Mouse (Mus musculus) limb, embryonic 14.5 days (tissue): ENCODE measurements around the gene Zfp112. TPM values are rescaled to one million over a fixed set of nuclear protein-coding genes. Genes with fewer than 3 reads are reported as not detected.
"Not testable (repeated sequence)": the region's sequence is repeated elsewhere in the genome, so short reads cannot be mapped to it uniquely, and the experiment has no call there.

Experiments used
- ATAC-seq: fragments of 200-750 bp; cut with Nextera tagmentation; 2 replicates; pipeline ENCODE4 v1.8.0; 2017; ENCODE audit warnings: low read depth, moderate number of reproducible peaks, moderate TSS enrichment; ENCODE audit not compliant: low FRiP score
- DNase-seq: peaks from one replicate; pipeline ENCODE4 v3.0.0-alpha.2; 2015; ENCODE audit warnings: low spot score
- H3K27ac ChIP-seq: fragments of 300-500 bp; sonication (generic); replicated peaks from 2 replicates; pipeline ENCODE4 v1.5.1; 2014; ENCODE audit warnings: low read depth, mild to moderate bottlenecking, low read length, moderate library complexity, mixed read lengths
- H3K27me3 ChIP-seq: fragments of 300-500 bp; sonication (generic); 2 replicates; pipeline ENCODE4 v1.6.1; 2014; ENCODE audit warnings: low read length, mixed read lengths; ENCODE audit not compliant: control insufficient read depth, insufficient read depth
- H3K36me3 ChIP-seq: fragments of 300-500 bp; sonication (generic); 2 replicates; pipeline ENCODE4 v1.6.1; 2014; ENCODE audit warnings: mild to moderate bottlenecking, low read length, moderate library complexity, mixed read lengths; ENCODE audit not compliant: control insufficient read depth, insufficient read depth
- H3K4me1 ChIP-seq: fragments of 300-500 bp; sonication (generic); 2 replicates; pipeline ENCODE4 v1.6.1; 2014; ENCODE audit warnings: antibody characterized with exemption, low read length, mixed read lengths; ENCODE audit not compliant: control insufficient read depth, insufficient read depth
- H3K4me2 ChIP-seq: fragments of 300-500 bp; sonication (generic); replicated peaks from 2 replicates; pipeline ENCODE4 v1.6.1; 2014; ENCODE audit warnings: low read depth, mild to moderate bottlenecking, low read length, moderate library complexity; ENCODE audit not compliant: severe bottlenecking
- H3K4me3 ChIP-seq: fragments of 300-500 bp; sonication (generic); replicated peaks from 2 replicates; pipeline ENCODE4 v1.5.1; 2014; ENCODE audit warnings: low read length
- H3K9ac ChIP-seq: fragments of 300-500 bp; sonication (generic); 2 replicates; pipeline ENCODE4 v1.6.1; 2014; ENCODE audit warnings: mild to moderate bottlenecking, low read depth, low read length, moderate library complexity; ENCODE audit not compliant: severe bottlenecking
- H3K9me3 ChIP-seq: fragments of 300-500 bp; sonication (generic); 2 replicates; pipeline ENCODE4 v1.6.1; 2016; ENCODE audit warnings: low read length; ENCODE audit not compliant: control insufficient read depth
- POLR2A ChIP-seq: fragments of 200-500 bp; IDR thresholded peaks from 2 replicates; pipeline ENCODE4 v1.8.0; 2012; ENCODE audit warnings: inconsistent platforms, mild to moderate bottlenecking, moderate library complexity, borderline replicate concordance; ENCODE audit not compliant: insufficient read depth, insufficient read length; ENCODE audit errors: extremely low read depth
- WGBS: fragments of 180-500 bp; shearing (Covaris S2); extraction: QIAGEN DNeasy Blood & Tissue Kit; methylation state at CpG from one replicate; pipeline ENCODE4 v1.1.7; 2014; 5-methylcytosine and 5-hydroxymethylcytosine counted together
- polyA plus RNA-seq, 2 experiments: library from polyadenylated mRNA; depleted of rRNA in 1 of 2; stranded (reverse) in 1 of 2; unstranded in 1 of 2; fragments of >200 nt; fragmentation: Nextera tagmentation in 1 of 2; extraction: Ambion mirVana in 1 of 2; gene quantifications; 2 replicates each; pipeline versions ENCODE4 v1.2.1 to v1.2.3; 2012 to 2014

The Zfp112 gene
- polyA plus RNA-seq (2012; rRNA removed) (3.6 and 5.1 TPM in 2 replicates), polyA plus RNA-seq (2014; fragmentation: Nextera tagmentation; extraction: Ambion mirVana) (5.9 and 8.5 TPM in 2 replicates)

- Histone ChIP-seq H3K4me3 (peak within 1 kb of the TSS; percentile 71), H3K36me3 (peaks cover 15% of the 10 kb centered on the region), H3K27ac (peak within 1 kb of the TSS; percentile 80), H3K27me3 (no peaks in the 10 kb centered on the region), H3K9me3 (peaks cover 21% of the 10 kb centered on the region), H3K4me1 (no peaks in the 10 kb centered on the region), H3K4me2 (peak within 1 kb of the TSS; percentile 65), H3K9ac (peak within 1 kb of the TSS; percentile 79)
- ATAC-seq = peak; percentile 96
- under 1% methylated on average over 22 of the region's 23 CpGs for WGBS
- peak; percentile 95 for DNase-seq
- 0 out of 2 replicates have a peak, but pooled peaks have one; percentile 12 for TF ChIP-seq POLR2A
Observed at GRCm38 (mm10) chr7:24112156-24112856, at the start of gene Zfp112. TSS of gene Zfp112 (plus strand) at chr7:24112314.

- 35% methylated on average over 1 of the region's 1 CpGs for WGBS
- H3K27ac ChIP-seq, H3K9me3 ChIP-seq, H3K4me1 ChIP-seq, H3K27me3 ChIP-seq, DNase-seq, H3K36me3 ChIP-seq, ATAC-seq, H3K9ac ChIP-seq, H3K4me2 ChIP-seq, H3K4me3 ChIP-seq: not testable (repeated sequence)
Observed at GRCm38 (mm10) chr7:24074424-24074823, 37.7 kb upstream of the Zfp112 start.

GRCm38 (mm10) chr7:24081634-24082431 lies 30.3 kb upstream of the Zfp112 start, which contains the start of gene Zfp180:
TSS of gene Zfp180 (plus strand) at chr7:24081924.
- ATAC-seq = peak; percentile 99
- H3K27ac ChIP-seq = peak within 1 kb of the TSS; percentile 83
- DNase-seq = peak; percentile 99
- TF ChIP-seq POLR2A = peak; percentile 31; the same call in 1 of the 2 replicates
- H3K4me1 ChIP-seq = peaks cover 9% of the 10 kb centered on the region
- H3K4me3 ChIP-seq = peak within 1 kb of the TSS; percentile 67
- H3K4me2 ChIP-seq = peak within 1 kb of the TSS; percentile 87
- no peaks in the 10 kb centered on the region for H3K27me3 ChIP-seq
- peak within 1 kb of the TSS; percentile 64 for H3K9ac ChIP-seq
- H3K36me3 ChIP-seq = peaks cover 10% of the 10 kb centered on the region
- 23% methylated on average over 44 of the region's 44 CpGs for WGBS
- peaks cover 4% of the 10 kb centered on the region; the same call in 1 of the 2 replicates for H3K9me3 ChIP-seq

- no peak for TF ChIP-seq POLR2A
- peaks cover 16% of the 10 kb centered on the region for H3K36me3 ChIP-seq
- H3K4me1 ChIP-seq = peaks cover 9% of the 10 kb centered on the region
- no peak for DNase-seq
- H3K4me2 ChIP-seq = peak overlapping the region; percentile 87
- peaks cover 4% of the 10 kb centered on the region; the same call in 1 of the 2 replicates for H3K9me3 ChIP-seq
- H3K27me3 ChIP-seq = no peaks in the 10 kb centered on the region
- WGBS = 53% methylated on average over 15 of the region's 15 CpGs
- H3K27ac ChIP-seq = peak overlapping the region; percentile 83
- ATAC-seq = no peak
- peak overlapping the region; percentile 64 for H3K9ac ChIP-seq
- H3K4me3 ChIP-seq = peak overlapping the region; percentile 67
Observed at GRCm38 (mm10) chr7:24082457-24083235, 29.5 kb upstream of the Zfp112 start.

GRCm38 (mm10) chr7:24086871-24087270 lies 25.2 kb upstream of the Zfp112 start:
- H3K9me3 ChIP-seq = peaks cover 2% of the 10 kb centered on the region; the same call in 1 of the 2 replicates
- DNase-seq (no peak), ATAC-seq (no peak)
- no peak for TF ChIP-seq POLR2A
- H3K4me1 ChIP-seq = peaks cover 9% of the 10 kb centered on the region
- no peaks in the 10 kb centered on the region for H3K27me3 ChIP-seq
- H3K4me2 ChIP-seq = no peak overlapping the region
- no peak overlapping the region for H3K27ac ChIP-seq
- 96% methylated on average over 4 of the region's 4 CpGs for WGBS
- no peak overlapping the region for H3K9ac ChIP-seq
- peaks cover 16% of the 10 kb centered on the region for H3K36me3 ChIP-seq
- H3K4me3 ChIP-seq = no peak overlapping the region
